Mouse (Mus musculus) brain, embryonic 14.5 days (tissue): ENCODE results near the gene Lgi1.

Source experiments
- CTCF ChIP-seq: fragments of 200-500 bp; IDR thresholded peaks from 2 replicates; pipeline ENCODE4 v1.5.1; 2012; ENCODE audit warnings: inconsistent platforms, mild to moderate bottlenecking, moderate library complexity, borderline replicate concordance; ENCODE audit not compliant: insufficient read depth, insufficient read length; ENCODE audit errors: extremely low read depth
- POLR2A ChIP-seq: fragments of 200-500 bp; IDR thresholded peaks from 2 replicates; pipeline ENCODE4 v1.6.1; 2012; ENCODE audit warnings: mild to moderate bottlenecking, inconsistent platforms, borderline replicate concordance; ENCODE audit not compliant: poor library complexity, insufficient read depth, insufficient read length, severe bottlenecking; ENCODE audit errors: extremely low read depth

GRCm38 (mm10) chr19:38337332-38337731 is 73.0 kb downstream of the Lgi1 start:
- no peak for TF ChIP-seq POLR2A
- TF ChIP-seq CTCF, result no peak
